Comparison of ENCODE assay signal across 9 mouse cellular contexts in the genomic region with DNA sequence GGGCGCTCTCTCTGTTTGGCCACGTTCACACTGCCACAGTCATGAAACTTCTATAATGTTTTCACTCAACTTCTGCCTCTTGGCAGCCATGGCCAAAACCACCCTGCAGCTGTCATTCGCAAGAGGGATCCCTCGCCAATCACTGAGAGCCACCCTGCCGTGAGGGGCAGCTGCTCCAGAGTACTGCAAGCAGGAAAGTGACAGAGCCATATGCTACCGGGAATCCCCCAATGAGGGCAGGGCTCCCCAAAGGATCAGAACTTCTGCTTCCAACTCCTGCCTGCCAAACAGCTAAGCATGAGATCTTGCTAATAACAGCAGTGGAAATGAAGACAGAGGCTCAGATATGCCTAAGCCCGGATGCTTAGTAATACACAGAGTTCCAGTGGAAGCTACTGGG. TPM values are rescaled to one million over a fixed set of nuclear protein-coding genes. Genes with fewer than 3 reads are reported as not detected.
DNase-seq lines count a peak whose midpoint lies in the region; ATAC-seq and TF ChIP-seq lines count a peak whose summit lies in the region.
"Had no signal": no experiment of that assay in that cellular context is flagged by ENCODE, and none has a peak within 500 bp of the region (broad histone marks: within the 10 kb centered on the region; RNA-seq: fewer than 3 reads in every experiment).

No protein-coding gene starts in this region.

- no peaks in the 10 kb centered on the region for H3K9me3 ChIP-seq in forebrain, postnatal 0 days (ENCODE audit: low read length)
- no peaks in the 10 kb centered on the region for H3K9me3 ChIP-seq in midbrain, embryonic 14.5 days (ENCODE audit: control insufficient read depth, low read length)
- no peaks in the 10 kb centered on the region for H3K9me3 ChIP-seq in stomach, postnatal 0 days (ENCODE audit: control insufficient read depth, low read length)

- no peak overlapping the region for H3K9ac ChIP-seq in forebrain, postnatal 0 days
- H3K9ac ChIP-seq in midbrain, embryonic 14.5 days (replicated peaks; ENCODE audit: low read length): no peak overlapping the region
- H3K9ac ChIP-seq in stomach, postnatal 0 days (ENCODE audit: low read length): no peak overlapping the region
- no peak overlapping the region for H3K9ac ChIP-seq in heart, adult 2 months (ENCODE audit: low read depth, low read length)

- TF ChIP-seq CTCF in cerebellum, adult 2 months (IDR thresholded peaks at IDR 0.05; ENCODE audit: borderline replicate concordance, insufficient read depth, low read depth, low read length): no peak
- no peak for TF ChIP-seq CTCF in forebrain, postnatal 0 days (IDR thresholded peaks at IDR 0.05; ENCODE audit: low read depth)
- TF ChIP-seq CTCF in stomach, postnatal 0 days (IDR thresholded peaks at IDR 0.05; ENCODE audit: low read depth): no peak
- no peak for TF ChIP-seq CTCF in heart, adult 2 months (IDR thresholded peaks at IDR 0.05)

- ATAC-seq in cerebellum, adult (ENCODE audit: insufficient number of reproducible peaks, low FRiP score, low TSS enrichment): no peak
- peak; percentile 94 for ATAC-seq in forebrain, postnatal 0 days
- ATAC-seq in midbrain, embryonic 14.5 days (ENCODE audit: low FRiP score, low TSS enrichment): peak; percentile 60
- no peak for ATAC-seq in stomach, postnatal 0 days (ENCODE audit: low FRiP score, low TSS enrichment)

- 13% methylated on average over 7 of the region's 7 CpGs for WGBS in cerebellum, adult 2 months
- 17% methylated on average over 7 of the region's 7 CpGs for WGBS in forebrain, postnatal 0 days
- 46% methylated on average over 7 of the region's 7 CpGs for WGBS in midbrain, embryonic 14.5 days
- WGBS in stomach, postnatal 0 days: 53% methylated on average over 7 of the region's 7 CpGs
- WGBS in heart, adult 2 months: 52% methylated on average over 7 of the region's 7 CpGs

- TF ChIP-seq POLR2A in cerebellum, adult 2 months (IDR thresholded peaks at IDR 0.05; ENCODE audit: borderline replicate concordance, insufficient read depth, low read length): no peak
- TF ChIP-seq POLR2A in heart, adult 2 months (IDR thresholded peaks at IDR 0.05; ENCODE audit: insufficient read depth, low read depth, low read length): no peak

- H3K36me3 ChIP-seq in forebrain, postnatal 0 days (ENCODE audit: insufficient read depth): no peaks in the 10 kb centered on the region
- H3K36me3 ChIP-seq in midbrain, embryonic 14.5 days (ENCODE audit: control insufficient read depth, insufficient read depth, low read length): no peaks in the 10 kb centered on the region
- H3K36me3 ChIP-seq in stomach, postnatal 0 days (ENCODE audit: control insufficient read depth, insufficient read depth, low read length): no peaks in the 10 kb centered on the region
- no peaks in the 10 kb centered on the region for H3K36me3 ChIP-seq in heart, adult 2 months (ENCODE audit: control insufficient read depth, insufficient read depth, low read length)

- no peaks in the 10 kb centered on the region for H3K27me3 ChIP-seq in cerebellum, adult 2 months (ENCODE audit: control insufficient read depth, insufficient read depth, low read length)
- H3K27me3 ChIP-seq in forebrain, postnatal 0 days (ENCODE audit: insufficient read depth, low read length): no peaks in the 10 kb centered on the region
- no peaks in the 10 kb centered on the region for H3K27me3 ChIP-seq in midbrain, embryonic 14.5 days (ENCODE audit: control insufficient read depth, insufficient read depth, low read length)
- H3K27me3 ChIP-seq in stomach, postnatal 0 days (ENCODE audit: control insufficient read depth, insufficient read depth, low read length): no peaks in the 10 kb centered on the region
- H3K27me3 ChIP-seq in heart, adult 2 months (ENCODE audit: control insufficient read depth, insufficient read depth, low read length): no peaks in the 10 kb centered on the region

- TF ChIP-seq EP300 in stomach, postnatal 0 days (optimal IDR thresholded peaks at IDR 0.05): no peak
- no peak for TF ChIP-seq EP300 in heart, adult 2 months (IDR thresholded peaks at IDR 0.05; ENCODE audit: insufficient read depth, low read depth, low read length)

- no peak overlapping the region for H3K27ac ChIP-seq in cerebellum, adult 2 months (ENCODE audit: insufficient read depth, low read length)
- H3K27ac ChIP-seq in forebrain, postnatal 0 days (ENCODE audit: low read depth, low read length): no peak overlapping the region
- H3K27ac ChIP-seq in midbrain, embryonic 14.5 days (replicated peaks; ENCODE audit: low read depth, low read length): no peak overlapping the region
- no peak overlapping the region for H3K27ac ChIP-seq in stomach, postnatal 0 days (replicated peaks)
- H3K27ac ChIP-seq in heart, adult 2 months: no peak overlapping the region

- H3K4me1 ChIP-seq in cerebellum, adult 2 months (ENCODE audit: control insufficient read depth, insufficient read depth, low read length): no peaks in the 10 kb centered on the region; the same call in 1 of the 2 replicates
- no peaks in the 10 kb centered on the region for H3K4me1 ChIP-seq in forebrain, postnatal 0 days (ENCODE audit: insufficient read depth)
- H3K4me1 ChIP-seq in midbrain, embryonic 14.5 days (ENCODE audit: control insufficient read depth, insufficient read depth, low read length): 0 out of 2 replicates have a peak, but pooled peaks cover 3% of the 10 kb centered on the region
- no peaks in the 10 kb centered on the region for H3K4me1 ChIP-seq in stomach, postnatal 0 days (replicated peaks; ENCODE audit: control insufficient read depth, insufficient read depth)
- H3K4me1 ChIP-seq in heart, adult 2 months (ENCODE audit: control insufficient read depth, insufficient read depth, low read length): no peaks in the 10 kb centered on the region

- H3K4me3 ChIP-seq in cerebellum, adult 2 months (replicated peaks; ENCODE audit: insufficient read depth, low read depth, low read length): no peak overlapping the region
- no peak overlapping the region for H3K4me3 ChIP-seq in forebrain, postnatal 0 days (ENCODE audit: low read depth, low read length)
- no peak overlapping the region for H3K4me3 ChIP-seq in midbrain, embryonic 14.5 days (replicated peaks; ENCODE audit: low read depth, low read length)
- H3K4me3 ChIP-seq in stomach, postnatal 0 days (ENCODE audit: low read depth, low read length): no peak overlapping the region
- no peak overlapping the region for H3K4me3 ChIP-seq in heart, adult 2 months

- H3K79me2 ChIP-seq in heart, adult 2 months (replicated peaks; ENCODE audit: control insufficient read depth, insufficient read depth, low read length): no peaks in the 10 kb centered on the region

- intact Hi-C loops in left cerebral cortex, postnatal 4 days (cut with DNase I): no loop called here
- intact Hi-C loops in heart, adult 2 months (cut with DNase I): no loop called here

- peak; percentile 18 to 32 for DNase-seq in cerebellum, adult 2 months
- peak; percentile 94 for DNase-seq in left cerebral cortex, postnatal 4 days
- no peak for DNase-seq in left cerebral cortex, adult 9 months (ENCODE audit: low spot score in 2 of 2)
- DNase-seq in forebrain, postnatal 0 days: peak; percentile 59
- DNase-seq in midbrain, embryonic 14.5 days: peak; percentile 52
- DNase-seq in stomach, postnatal 0 days (ENCODE audit: low spot score): no peak
- DNase-seq in heart, adult 2 months: no peak
- DNase-seq: spleen, adult 18-20 months had no signal

- no peak overlapping the region for H3K4me2 ChIP-seq in forebrain, postnatal 0 days (ENCODE audit: low read depth)
- H3K4me2 ChIP-seq in midbrain, embryonic 14.5 days (ENCODE audit: low read length): no peak overlapping the region
- no peak overlapping the region for H3K4me2 ChIP-seq in stomach, postnatal 0 days (replicated peaks; ENCODE audit: low read depth)

RNA-seq across cellular contexts. Expression of a gene that starts 52.0 kb away (rescaled TPM):
- 5.7 TPM in 2 replicates for polyA plus RNA-seq in cerebellum, adult 2 months (2012; rRNA removed)
- total RNA-seq in left cerebral cortex, postnatal 4 days (2021): 10 to 100 TPM; 21.1 to 21.7 TPM
- total RNA-seq in forebrain, postnatal 0 days (2014; rRNA removed): 11.0 and 19.9 TPM in 2 replicates
- 1.4 and 2.2 TPM in 2 replicates for polyA plus RNA-seq in forebrain, postnatal 0 days (2015; fragmentation: Nextera tagmentation; extraction: Ambion mirVana)
- 5.1 and 6.2 TPM in 2 replicates for polyA plus RNA-seq in midbrain, embryonic 14.5 days (2014; fragmentation: Nextera tagmentation; extraction: Ambion mirVana)
- polyA plus RNA-seq in stomach, postnatal 0 days (2015; fragmentation: Nextera tagmentation; extraction: Ambion mirVana): 8.2 and 9.3 TPM in 2 replicates
- total RNA-seq in heart, adult 2 months (2021): 10 to 100 TPM; 17.2 to 18.5 TPM
- 4.7 and 13.7 TPM in 2 replicates for polyA plus RNA-seq in heart, adult 2 months (2012; rRNA removed)

Comparison
In these comparisons a context has a peak if more than half of its experiments do, and no peak if none do; other contexts are left out.
1. DNase-seq: peak in cerebellum, adult 2 months (2 of 2), left cerebral cortex, postnatal 4 days (single experiment), forebrain, postnatal 0 days (single experiment) and midbrain, embryonic 14.5 days (single experiment); none in left cerebral cortex, adult 9 months (0 of 2), stomach, postnatal 0 days (single experiment) and heart, adult 2 months (0 of 2).
2. ATAC-seq: peak in forebrain, postnatal 0 days (single experiment) and midbrain, embryonic 14.5 days (single experiment); none in cerebellum, adult (single experiment) and stomach, postnatal 0 days (single experiment).